Mouse (Mus musculus) liver, adult 2 months (tissue): ENCODE measurements around the gene Olfm1.

Experiments
- CTCF ChIP-seq: fragments of 200-500 bp; IDR thresholded peaks from 2 replicates; pipeline ENCODE4 v1.5.1; 2011; ENCODE audit warnings: low read depth, low read length, control low read depth
- POLR2A ChIP-seq: fragments of 200-500 bp; IDR thresholded peaks from 2 replicates; pipeline ENCODE4 v1.6.1; 2011; ENCODE audit warnings: low read length, control low read depth; ENCODE audit not compliant: insufficient read depth; ENCODE audit errors: extremely low read depth

- TF ChIP-seq CTCF (no peak), POLR2A (no peak)
These were observed 68.6 kb downstream of the Olfm1 start for GRCm38 (mm10) chr2:28261438-28261837.
